Mouse (Mus musculus) retina, embryonic 14.5 days (tissue): ENCODE measurements around the gene Cers6.

Experiments used
- DNase-seq: peaks from one replicate; pipeline ENCODE4 v3.0.0-alpha.2; 2015; ENCODE audit warnings: low spot score

The Cers6 gene

GRCm38 (mm10) chr2:68917524-68917923, 56.3 kb downstream of the Cers6 start:
- DNase-seq, result no peak

DNA sequence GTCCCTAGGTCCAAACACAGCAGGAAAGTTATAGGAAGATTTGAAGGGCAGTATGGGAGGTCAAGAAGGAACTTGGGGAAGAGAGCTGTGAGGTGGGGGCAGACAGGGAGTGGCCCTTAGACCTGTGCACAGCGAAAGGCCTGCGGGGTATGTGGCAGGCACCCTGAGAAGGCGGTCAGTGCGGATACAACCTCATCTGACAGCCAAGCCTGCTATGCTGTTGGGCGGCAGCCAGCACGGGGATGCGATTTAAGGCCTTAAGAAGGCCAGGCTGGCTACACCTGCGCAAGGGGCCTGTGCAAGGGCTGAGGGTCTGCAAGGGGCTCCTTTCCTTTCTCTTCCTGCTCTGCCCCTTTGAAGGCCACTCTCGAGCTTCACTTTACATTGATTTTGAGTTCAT, 63.1 kb downstream of the Cers6 start:
- no peak for DNase-seq

DNA sequence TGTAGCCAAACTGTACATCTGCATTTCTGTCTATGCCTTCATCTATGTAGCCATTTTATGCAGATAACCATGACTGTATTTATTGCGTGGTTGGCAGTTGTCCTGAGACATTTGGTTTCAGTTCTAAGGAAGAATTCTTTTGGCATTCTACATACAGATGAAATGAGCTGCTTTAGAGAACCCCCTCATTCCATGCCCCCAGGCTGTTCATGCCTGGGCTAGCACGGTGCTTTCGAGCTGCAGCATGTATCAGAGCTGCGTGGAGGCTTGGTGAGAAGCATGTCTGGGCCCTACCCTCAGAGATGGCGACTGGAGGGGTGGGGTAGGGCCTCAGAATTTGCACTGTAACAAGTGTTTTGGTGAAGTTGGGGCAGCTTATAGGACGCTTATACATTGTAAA, 64.3 kb downstream of the Cers6 start:
- no peak for DNase-seq

- DNase-seq, result no peak
Measured at GRCm38 (mm10) chr2:68926913-68927790, 65.9 kb downstream of the Cers6 start.

DNA sequence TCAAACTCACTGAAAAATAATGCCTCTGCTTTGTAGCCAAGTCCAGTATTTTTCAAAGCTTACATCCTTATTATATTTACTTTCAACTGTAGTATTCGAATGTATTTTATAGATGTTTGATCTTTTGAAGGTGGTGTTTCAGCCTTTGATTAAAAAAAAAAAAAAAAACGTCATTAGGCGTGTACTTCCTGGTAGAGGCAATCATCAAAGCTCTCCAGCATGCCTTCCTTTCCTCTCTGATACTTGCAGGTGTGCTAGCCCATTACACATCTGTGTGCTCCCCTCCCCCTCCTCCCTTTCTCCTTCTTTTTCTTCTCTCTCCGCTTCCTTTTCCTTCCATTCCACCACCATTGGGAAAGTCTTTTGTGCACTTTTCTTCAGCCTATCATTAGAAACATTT, 71.0 kb downstream of the Cers6 start:
- DNase-seq, result no peak

GRCm38 (mm10) chr2:68932656-68933055, 71.4 kb downstream of the Cers6 start:
- no peak for DNase-seq

DNA sequence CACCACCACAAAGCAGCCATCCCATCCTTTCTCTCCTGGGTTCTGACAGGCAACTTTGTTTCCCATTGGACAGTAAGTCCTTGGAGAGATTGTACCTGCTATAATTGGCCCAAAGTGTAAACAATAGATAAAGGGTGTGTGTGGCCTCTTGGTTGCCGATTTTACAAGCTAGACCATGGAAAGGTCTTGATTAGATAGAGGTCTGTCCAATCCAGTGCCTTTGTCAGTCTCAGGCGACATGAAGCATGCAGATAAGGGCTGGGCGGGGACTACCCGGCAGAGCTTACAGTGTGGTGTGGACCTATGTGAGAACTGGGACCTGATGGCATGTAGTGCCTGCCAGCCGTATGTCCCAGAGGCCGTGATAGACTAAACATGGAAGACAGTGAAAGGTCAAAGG, 73.4 kb downstream of the Cers6 start:
- DNase-seq, result no peak

DNA sequence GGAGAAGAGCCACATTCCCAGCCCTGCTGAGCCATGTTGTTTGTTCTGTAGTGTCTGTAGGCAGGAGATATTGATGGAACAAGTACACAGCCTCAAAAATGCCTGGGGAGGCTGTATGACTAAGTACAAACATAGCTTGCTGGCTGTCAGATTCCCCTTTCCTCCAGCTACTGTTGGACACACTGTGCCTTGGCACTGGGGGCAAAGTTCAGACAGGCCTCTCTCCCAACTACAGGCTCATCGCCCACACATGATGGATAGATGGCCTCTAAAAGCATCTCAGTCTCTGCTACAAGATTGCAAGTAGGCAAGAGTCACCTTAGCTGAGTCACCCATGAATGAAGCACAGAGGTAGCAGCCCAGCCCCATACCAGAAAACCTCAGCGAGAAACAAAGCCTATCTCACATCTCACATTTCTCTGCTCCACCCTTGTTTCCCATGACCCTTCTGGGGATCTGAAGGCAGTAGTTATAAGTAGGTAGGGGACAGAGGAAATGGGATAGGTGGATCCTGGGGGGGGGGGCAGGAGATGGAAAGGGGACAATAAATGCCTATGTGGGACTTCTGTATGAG, 74.6 kb downstream of the Cers6 start:
- DNase-seq, result no peak

DNA sequence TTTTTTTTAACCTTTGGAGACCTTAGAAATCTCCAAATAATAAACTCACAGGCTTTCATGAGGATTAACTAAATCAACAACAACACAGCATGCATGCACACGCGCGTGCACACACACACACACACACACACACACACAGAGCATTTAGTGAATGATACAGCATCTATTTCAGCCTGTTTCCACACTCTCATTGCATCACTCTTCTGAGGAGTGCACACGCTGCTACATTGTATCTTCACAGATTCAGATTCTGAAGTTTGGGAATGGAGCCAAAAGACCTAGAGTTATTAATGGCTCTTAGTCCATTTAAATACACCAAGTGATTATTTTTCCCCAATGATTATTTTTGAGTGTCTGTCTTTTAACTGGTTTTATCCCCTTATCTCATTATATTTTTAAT, 75.5 kb downstream of the Cers6 start:
- no peak for DNase-seq

- DNase-seq, result no peak
Measured at GRCm38 (mm10) chr2:68937833-68938232, 76.6 kb downstream of the Cers6 start.

DNA sequence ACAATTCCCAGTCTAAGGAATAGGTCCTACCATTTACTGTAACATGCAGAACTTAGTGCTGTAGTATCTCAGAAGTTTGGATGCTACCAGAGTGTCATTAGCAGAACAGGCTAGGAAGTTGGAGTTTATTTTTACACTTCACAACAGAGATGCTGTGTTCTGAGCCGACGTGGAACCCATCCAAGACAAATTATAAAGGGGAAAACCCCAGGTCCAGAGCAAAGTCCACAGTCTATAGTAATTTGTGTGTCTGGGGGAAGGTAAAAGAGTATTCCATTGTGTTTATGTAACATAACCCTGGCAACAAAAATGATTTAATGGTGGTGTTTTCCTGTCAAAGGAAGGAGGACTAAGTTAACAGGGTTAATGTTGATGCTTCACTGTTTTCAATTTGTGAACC, 83.7 kb downstream of the Cers6 start:
- no peak for DNase-seq

DNA sequence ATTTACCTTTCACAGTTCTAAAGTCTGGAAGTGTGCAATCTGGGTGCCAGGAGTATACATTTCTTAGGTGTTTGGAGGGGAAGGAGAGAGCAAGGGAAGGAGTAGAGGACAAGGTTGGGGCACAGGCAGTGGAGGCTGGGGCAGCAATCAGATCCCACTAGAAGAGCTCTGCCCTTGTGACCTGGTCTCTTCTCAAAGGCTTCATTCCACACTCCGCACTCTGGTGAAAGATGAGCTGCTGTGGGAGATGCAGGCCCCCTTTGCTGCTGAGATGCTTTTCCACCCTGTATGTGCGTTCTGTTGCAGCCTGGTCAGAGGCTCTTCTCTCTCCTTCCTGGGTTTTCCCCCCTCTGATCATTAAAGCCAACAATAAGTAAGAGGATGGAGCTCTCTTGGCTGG, 84.7 kb downstream of the Cers6 start:
- DNase-seq, result no peak

DNA sequence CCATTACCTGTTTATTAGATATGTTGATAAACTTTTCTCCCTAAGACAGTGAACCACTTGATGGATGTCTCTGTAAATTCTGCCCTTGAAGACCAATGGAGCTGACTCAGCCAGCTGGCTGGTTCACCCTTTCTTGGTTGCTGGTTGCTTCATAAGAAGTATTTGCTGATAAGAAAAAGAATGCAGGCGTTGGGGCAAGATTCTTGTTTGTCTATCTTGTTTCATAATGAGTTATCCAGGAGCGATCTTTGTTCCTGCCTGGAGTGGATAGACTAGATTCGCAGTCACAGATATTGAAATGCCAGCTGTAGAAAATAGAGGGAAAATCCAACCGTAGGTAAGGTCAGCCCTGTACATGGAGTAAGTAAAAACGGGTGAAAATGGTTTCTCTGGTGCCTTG, 85.6 kb downstream of the Cers6 start:
- DNase-seq, result no peak

GRCm38 (mm10) chr2:68949137-68949536, 87.9 kb downstream of the Cers6 start:
- no peak for DNase-seq

- no peak for DNase-seq
Measured at GRCm38 (mm10) chr2:68949728-68950127, 88.5 kb downstream of the Cers6 start.

- DNase-seq, result no peak
Measured at GRCm38 (mm10) chr2:68951706-68952105, 90.5 kb downstream of the Cers6 start.

DNA sequence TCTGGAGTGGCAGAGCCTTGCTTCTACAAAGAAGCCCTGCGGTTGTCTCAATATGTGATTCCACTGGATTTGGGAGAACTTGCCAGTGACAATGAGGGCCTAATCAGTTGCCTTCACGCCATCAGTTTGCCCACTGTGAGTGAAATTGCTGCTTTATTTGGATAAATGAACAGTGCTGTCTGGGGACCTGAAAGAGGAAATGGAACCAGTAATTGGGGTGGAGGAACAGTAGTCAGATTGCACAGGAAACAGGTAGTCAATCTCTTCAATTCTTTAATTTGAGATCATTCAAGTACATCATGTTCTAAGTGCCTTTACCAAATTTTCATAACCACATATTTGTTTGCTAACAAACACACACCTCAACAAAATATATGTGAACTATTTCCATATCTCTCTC, 92.4 kb downstream of the Cers6 start:
- no peak for DNase-seq

GRCm38 (mm10) chr2:68955496-68955895, 94.3 kb downstream of the Cers6 start:
- DNase-seq, result no peak

DNA sequence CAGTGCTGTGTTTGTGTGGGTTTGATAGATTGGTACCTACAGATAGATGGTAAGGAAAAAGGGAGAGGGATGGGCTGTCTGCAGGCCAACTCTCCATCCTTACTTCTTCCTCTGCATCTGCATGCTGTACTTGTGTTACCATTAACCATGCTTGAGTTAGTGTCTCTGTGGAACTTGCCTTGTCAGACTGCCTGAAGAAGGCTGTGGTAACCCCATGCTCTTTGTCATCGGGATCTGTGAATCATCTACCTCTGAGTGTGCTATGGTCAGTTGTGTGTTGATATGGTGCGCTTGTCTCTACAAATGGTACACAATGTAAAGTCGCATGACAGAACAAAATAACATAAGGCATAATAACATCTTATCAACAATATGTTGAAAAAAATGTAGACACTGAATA, 94.9 kb downstream of the Cers6 start:
- DNase-seq, result no peak

GRCm38 (mm10) chr2:68957831-68958230, 96.6 kb downstream of the Cers6 start:
- no peak for DNase-seq

DNA sequence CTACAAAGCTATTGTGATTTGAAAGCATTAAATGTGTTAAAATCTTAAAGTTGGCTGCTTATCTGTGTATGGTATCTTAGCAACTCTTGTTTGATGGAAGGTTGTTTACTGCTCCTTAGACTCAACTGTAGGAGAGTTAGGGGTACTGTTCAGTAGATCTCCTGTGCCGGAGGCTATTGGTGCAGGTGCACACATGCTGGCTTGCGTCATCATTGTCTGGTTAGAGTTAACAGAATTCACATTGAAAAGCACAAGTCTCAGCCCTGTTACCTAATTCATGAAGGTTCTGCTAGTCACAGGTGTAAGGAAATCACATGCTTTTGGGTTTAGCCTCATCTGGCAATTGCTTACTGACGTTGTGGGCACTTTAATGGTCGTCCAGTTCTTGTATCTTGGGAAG, 98.3 kb downstream of the Cers6 start:
- no peak for DNase-seq

- no peak for DNase-seq
Measured at GRCm38 (mm10) chr2:68960060-68960459, 98.8 kb downstream of the Cers6 start.

- DNase-seq, result no peak
Measured at GRCm38 (mm10) chr2:68960620-68961019, 99.4 kb downstream of the Cers6 start.

DNA sequence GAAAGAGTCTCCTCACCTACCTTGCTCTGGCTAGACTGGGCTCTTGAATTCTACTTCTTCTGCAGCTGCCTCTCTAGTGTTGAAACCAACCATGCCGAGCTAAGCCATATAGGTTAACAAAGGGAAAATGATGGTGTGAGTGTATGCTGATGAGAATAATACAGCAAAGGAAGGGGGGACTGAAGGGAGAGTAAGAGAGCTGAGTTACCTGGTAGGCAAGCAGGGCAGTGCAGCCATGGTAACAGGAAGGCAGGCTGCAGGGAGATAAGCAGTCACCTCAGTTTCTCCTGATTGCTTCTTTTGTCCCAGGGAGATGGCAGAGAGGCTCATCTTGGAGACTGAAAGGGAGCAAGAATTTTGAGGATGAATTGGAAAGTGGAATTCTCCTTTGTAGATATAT, 105.1 kb downstream of the Cers6 start:
- DNase-seq, result no peak
